Mouse (Mus musculus): ENCODE measurements at regions not wholly inside any gene's neighbourhood (a gene's known extent, or its start where the extent isn't known, plus 50 kb on each side); places are given as distances from the start of the nearest gene placed in this dataset.

DNA sequence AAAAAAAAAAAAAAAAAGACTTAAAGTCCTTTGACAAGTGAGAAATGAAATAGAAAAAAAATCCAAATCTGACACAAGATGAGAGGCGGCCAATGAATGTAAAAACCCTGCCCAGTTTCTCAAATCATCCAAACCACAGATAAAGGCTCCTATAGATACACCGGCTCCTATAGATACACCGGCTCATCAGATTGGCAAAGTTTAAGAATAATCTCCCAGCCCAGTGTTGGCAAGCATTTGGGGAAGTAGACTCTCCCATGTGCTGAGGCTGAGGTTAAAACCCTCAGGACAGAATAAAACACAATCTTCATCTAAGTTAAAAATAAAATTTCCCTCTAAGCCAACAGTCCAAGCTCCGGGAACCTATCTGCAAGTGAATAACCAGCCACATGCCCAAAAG, 65.2 kb upstream of the Trim2 start:
- no peak for TF ChIP-seq CTCF (IDR thresholded peaks at IDR 0.05; ENCODE audit: borderline replicate concordance, extremely low read depth, insufficient read depth, insufficient read length)
- TF ChIP-seq POLR2A (IDR thresholded peaks at IDR 0.05; ENCODE audit: borderline replicate concordance, extremely low read depth, insufficient read depth, insufficient read length, poor library complexity, severe bottlenecking): no peak
